23 mouse cellular contexts compared by ENCODE assay signal in the genomic region with DNA sequence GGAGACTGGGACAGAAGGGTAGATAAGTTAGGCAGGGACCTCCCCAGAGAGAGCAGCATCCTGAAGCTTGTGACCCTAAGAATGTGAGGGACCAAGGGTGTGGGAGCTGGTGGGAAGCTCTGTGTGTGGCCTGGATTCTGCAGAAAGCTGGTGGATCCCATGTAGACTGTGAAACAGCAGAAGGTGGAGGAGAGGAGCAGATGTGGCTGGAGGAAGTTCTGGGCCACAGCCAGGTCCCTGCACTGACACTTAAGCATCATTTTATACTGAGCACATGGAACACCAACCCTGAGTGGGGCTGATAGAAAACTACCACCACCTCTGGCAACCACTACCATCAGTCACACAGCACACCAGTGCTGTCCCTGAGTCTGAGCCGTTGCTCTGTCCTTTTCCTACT. TPM values are rescaled to one million over a fixed set of nuclear protein-coding genes. Genes with fewer than 3 reads are reported as not detected.
DNase-seq lines count a peak whose midpoint lies in the region; ATAC-seq and TF ChIP-seq lines count a peak whose summit lies in the region.
"Had no signal": no experiment of that assay in that cellular context is flagged by ENCODE, and none has a peak within 500 bp of the region (broad histone marks: within the 10 kb centered on the region; RNA-seq: fewer than 3 reads in every experiment).

No protein-coding gene starts in this region.

- WGBS in hindbrain, postnatal 0 days = 48% methylated on average over 1 of the region's 1 CpGs

- ATAC-seq in frontal cortex, adult (ENCODE audit: low TSS enrichment) = peak; percentile 59
- no peak for ATAC-seq in hindbrain, postnatal 0 days
- ATAC-seq: activated CD4-positive, CD25-positive, alpha-beta regulatory T cell, adult 4 months; CD4-positive, CD25-positive, alpha-beta regulatory T cell, adult 4 months; forebrain, embryonic 13.5 days; forebrain, embryonic 15.5 days; forebrain, postnatal 0 days; Patski had no signal

- no peak for TF ChIP-seq CTCF in hindbrain, postnatal 0 days (IDR thresholded peaks at IDR 0.05; ENCODE audit: low read depth)

- H3K36me3 ChIP-seq in hindbrain, postnatal 0 days (ENCODE audit: insufficient read depth, low read length) = no peaks in the 10 kb centered on the region
- H3K36me3 ChIP-seq: embryonic facial prominence, embryonic 10.5 days; embryonic facial prominence, embryonic 12.5 days; forebrain, embryonic 15.5 days had no signal

- no peak overlapping the region for H3K4me2 ChIP-seq in hindbrain, postnatal 0 days (ENCODE audit: low read depth, low read length)
- H3K4me2 ChIP-seq: embryonic facial prominence, embryonic 12.5 days; forebrain, embryonic 13.5 days; forebrain, embryonic 15.5 days had no signal

- H3K4me3 ChIP-seq in hindbrain, postnatal 0 days (ENCODE audit: low read length) = no peak overlapping the region
- H3K4me3 ChIP-seq: embryonic facial prominence, embryonic 10.5 days; embryonic facial prominence, embryonic 12.5 days; forebrain, embryonic 13.5 days; forebrain, embryonic 15.5 days had no signal

- H3K9me3 ChIP-seq in hindbrain, postnatal 0 days (ENCODE audit: low read length) = no peaks in the 10 kb centered on the region
- H3K9me3 ChIP-seq: embryonic facial prominence, embryonic 10.5 days; embryonic facial prominence, embryonic 12.5 days; forebrain, embryonic 13.5 days; forebrain, embryonic 15.5 days; G1E had no signal

- no peak overlapping the region for H3K27ac ChIP-seq in hindbrain, postnatal 0 days
- H3K27ac ChIP-seq: embryonic facial prominence, embryonic 10.5 days; embryonic facial prominence, embryonic 12.5 days; forebrain, embryonic 13.5 days; forebrain, embryonic 15.5 days had no signal

- no peaks in the 10 kb centered on the region; the same call in 1 of the 2 replicates for H3K27me3 ChIP-seq in hindbrain, postnatal 0 days (ENCODE audit: insufficient read depth, low read length)
- H3K27me3 ChIP-seq: CH12.LX; forebrain, embryonic 15.5 days; Patski had no signal

- no peak for DNase-seq in frontal cortex, postnatal 25 days (ENCODE audit: low spot score in 2 of 2)
- DNase-seq in right cerebral cortex, adult 18-20 months = peak; percentile 41
- DNase-seq in right cerebral cortex, postnatal 14 days = no peak
- DNase-seq in telencephalon, adult 2 months (ENCODE audit: low read depth, low spot score) = peak; percentile 29
- DNase-seq in hindbrain, postnatal 0 days (ENCODE audit: low spot score) = no peak
- DNase-seq: adrenal gland, postnatal 10 days; adrenal gland, postnatal 25 days; B cell, adult 2 months; cerebellum, adult 11-12 months; cerebellum, adult 2 months; cerebellum, adult 9-10 months; cerebellum, postnatal 25 days; forebrain, postnatal 0 days had no signal

- H3K9ac ChIP-seq in hindbrain, postnatal 0 days (replicated peaks; ENCODE audit: low read length) = no peak overlapping the region
- H3K9ac ChIP-seq: embryonic facial prominence, embryonic 12.5 days; forebrain, embryonic 13.5 days; forebrain, embryonic 15.5 days; forebrain, postnatal 0 days had no signal

- H3K4me1 ChIP-seq in hindbrain, postnatal 0 days (ENCODE audit: insufficient read depth, low read length) = 0 out of 2 replicates have a peak, but pooled peaks cover 6% of the 10 kb centered on the region

RNA-seq across cellular contexts. Expression of a gene that starts 13.8 kb away (rescaled TPM):
- total RNA-seq in hindbrain, postnatal 0 days (2014; rRNA removed) = 12.6 and 12.9 TPM in 2 replicates
- 37.4 and 38.5 TPM in 2 replicates for polyA plus RNA-seq in hindbrain, postnatal 0 days (2015; fragmentation: Nextera tagmentation; extraction: Ambion mirVana)

RNA-seq across cellular contexts. Expression of a gene that starts 19.5 kb away (rescaled TPM):
- total RNA-seq in hindbrain, postnatal 0 days (2014; rRNA removed) = 157 and 207 TPM in 2 replicates
- polyA plus RNA-seq in hindbrain, postnatal 0 days (2015; fragmentation: Nextera tagmentation; extraction: Ambion mirVana) = 69.4 and 74.4 TPM in 2 replicates

RNA-seq across cellular contexts. Expression of a gene that starts 46.1 kb away (rescaled TPM):
- 97.5 and 115 TPM in 2 replicates for total RNA-seq in hindbrain, postnatal 0 days (2014; rRNA removed)
- polyA plus RNA-seq in hindbrain, postnatal 0 days (2015; fragmentation: Nextera tagmentation; extraction: Ambion mirVana) = 96.9 and 103 TPM in 2 replicates

Comparison
In these comparisons a context has a peak if more than half of its experiments do, and no peak if none do; other contexts are left out.
1. DNase-seq: peak in right cerebral cortex, adult 18-20 months (single experiment) and telencephalon, adult 2 months (single experiment); none in frontal cortex, postnatal 25 days (0 of 2), right cerebral cortex, postnatal 14 days (single experiment) and hindbrain, postnatal 0 days (single experiment).